ENCODE assay signal across 20 mouse cellular contexts in the genomic region with DNA sequence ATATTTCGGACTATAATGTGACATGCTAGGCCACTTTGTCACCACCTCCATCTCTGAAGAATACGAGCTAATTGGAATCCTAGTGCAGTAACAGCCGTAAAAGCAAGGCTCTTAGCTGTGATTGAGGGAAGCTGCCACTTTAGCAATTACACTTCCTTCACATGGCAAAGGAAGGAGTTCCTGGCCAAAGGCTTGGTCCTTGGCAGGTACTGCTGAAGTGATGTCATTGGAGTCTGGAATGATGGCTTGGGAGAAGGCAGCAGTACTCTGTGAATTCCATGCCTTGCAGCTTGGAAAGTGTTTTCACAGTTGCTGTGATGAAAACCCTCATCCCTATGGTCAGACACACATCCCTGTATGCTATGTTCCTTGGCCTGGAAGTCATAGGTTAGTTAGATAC. TPM values are rescaled to one million over a fixed set of nuclear protein-coding genes. Genes with fewer than 3 reads are reported as not detected.
DNase-seq lines count a peak whose midpoint lies in the region; ATAC-seq lines count a peak whose summit lies in the region.
"Had no signal": no experiment of that assay in that cellular context is flagged by ENCODE, and none has a peak within 500 bp of the region (broad histone marks: within the 10 kb centered on the region; RNA-seq: fewer than 3 reads in every experiment).

No protein-coding gene starts in this region.

- no peaks in the 10 kb centered on the region for H3K36me3 ChIP-seq in heart, embryonic 12.5 days
- no peaks in the 10 kb centered on the region for H3K36me3 ChIP-seq in midbrain, embryonic 11.5 days (ENCODE audit: control insufficient read depth, insufficient read depth, low read length)
- H3K36me3 ChIP-seq in midbrain, embryonic 15.5 days (replicated peaks), result no peaks in the 10 kb centered on the region
- H3K36me3 ChIP-seq in intestine, embryonic 15.5 days, result no peaks in the 10 kb centered on the region
- H3K36me3 ChIP-seq: embryonic facial prominence, embryonic 13.5 days; heart, embryonic 15.5 days; hindbrain, embryonic 15.5 days had no signal

- H3K4me1 ChIP-seq in heart, embryonic 12.5 days (replicated peaks), result no peaks in the 10 kb centered on the region
- H3K4me1 ChIP-seq in midbrain, embryonic 11.5 days (ENCODE audit: control insufficient read depth, insufficient read depth, low read length), result no peaks in the 10 kb centered on the region
- H3K4me1 ChIP-seq in midbrain, embryonic 15.5 days, result peaks cover 5% of the 10 kb centered on the region; the same call in 1 of the 2 replicates
- no peaks in the 10 kb centered on the region for H3K4me1 ChIP-seq in intestine, embryonic 15.5 days (replicated peaks)
- H3K4me1 ChIP-seq: heart, embryonic 15.5 days had no signal

- ATAC-seq in cerebellum, adult (ENCODE audit: insufficient number of reproducible peaks, low FRiP score, low TSS enrichment), result no peak
- ATAC-seq in heart, embryonic 12.5 days (ENCODE audit: insufficient number of reproducible peaks, low FRiP score), result no peak
- no peak for ATAC-seq in midbrain, embryonic 11.5 days (ENCODE audit: low FRiP score)
- ATAC-seq in midbrain, embryonic 15.5 days (replicated peaks), result no peak
- ATAC-seq in intestine, embryonic 15.5 days, result no peak
- ATAC-seq: forebrain, embryonic 16.5 days had no signal

- no peak overlapping the region for H3K4me3 ChIP-seq in heart, embryonic 12.5 days
- no peak overlapping the region for H3K4me3 ChIP-seq in midbrain, embryonic 11.5 days (ENCODE audit: low read depth, low read length)
- no peak overlapping the region for H3K4me3 ChIP-seq in midbrain, embryonic 15.5 days
- H3K4me3 ChIP-seq in intestine, embryonic 15.5 days (replicated peaks), result no peak overlapping the region
- H3K4me3 ChIP-seq: embryonic facial prominence, embryonic 13.5 days; heart, adult 2 months; heart, embryonic 15.5 days; hindbrain, embryonic 15.5 days had no signal

- no peaks in the 10 kb centered on the region for H3K9me3 ChIP-seq in heart, embryonic 12.5 days (replicated peaks)
- no peaks in the 10 kb centered on the region for H3K9me3 ChIP-seq in midbrain, embryonic 11.5 days (ENCODE audit: control insufficient read depth, low read length)
- no peaks in the 10 kb centered on the region for H3K9me3 ChIP-seq in midbrain, embryonic 15.5 days
- no peaks in the 10 kb centered on the region for H3K9me3 ChIP-seq in intestine, embryonic 15.5 days
- H3K9me3 ChIP-seq: embryonic facial prominence, embryonic 13.5 days; heart, embryonic 15.5 days; hindbrain, embryonic 15.5 days had no signal

- H3K27me3 ChIP-seq in heart, embryonic 12.5 days (replicated peaks), result 0 out of 2 replicates have a peak, but pooled peaks cover 6% of the 10 kb centered on the region
- no peaks in the 10 kb centered on the region for H3K27me3 ChIP-seq in midbrain, embryonic 11.5 days (ENCODE audit: control insufficient read depth, insufficient read depth, low read length)
- H3K27me3 ChIP-seq in midbrain, embryonic 15.5 days (replicated peaks), result no peaks in the 10 kb centered on the region
- no peaks in the 10 kb centered on the region for H3K27me3 ChIP-seq in intestine, embryonic 15.5 days (replicated peaks)
- H3K27me3 ChIP-seq: CH12.LX; embryonic facial prominence, embryonic 13.5 days; heart, embryonic 15.5 days; hindbrain, embryonic 15.5 days had no signal

- H3K4me2 ChIP-seq in heart, embryonic 12.5 days, result no peak overlapping the region
- no peak overlapping the region for H3K4me2 ChIP-seq in midbrain, embryonic 11.5 days
- H3K4me2 ChIP-seq in midbrain, embryonic 15.5 days, result no peak overlapping the region
- no peak overlapping the region for H3K4me2 ChIP-seq in intestine, embryonic 15.5 days (replicated peaks)
- H3K4me2 ChIP-seq: embryonic facial prominence, embryonic 13.5 days; heart, embryonic 15.5 days; hindbrain, embryonic 15.5 days had no signal

- peak; percentile 48 to 53 for DNase-seq in cerebellum, postnatal 14 days
- peak; percentile 72 for DNase-seq in heart, adult 11 months
- DNase-seq in midbrain, embryonic 11.5 days (ENCODE audit: low spot score, missing footprints), result peak; percentile 12
- no peak for DNase-seq in T-cell, adult 2 months (ENCODE audit: low spot score)
- DNase-seq: adrenal gland, postnatal 14 days; cerebellum, adult 2 months; gastrocnemius, postnatal 36 days; heart, adult 2 months; kidney, adult 11 months; kidney, adult 9 months had no signal

- H3K27ac ChIP-seq in heart, embryonic 12.5 days (ENCODE audit: poor library complexity, severe bottlenecking), result no peak overlapping the region
- no peak overlapping the region for H3K27ac ChIP-seq in midbrain, embryonic 11.5 days (ENCODE audit: low read depth, low read length)
- no peak overlapping the region for H3K27ac ChIP-seq in midbrain, embryonic 15.5 days
- H3K27ac ChIP-seq in intestine, embryonic 15.5 days, result no peak overlapping the region
- H3K27ac ChIP-seq: embryonic facial prominence, embryonic 13.5 days; heart, adult 2 months; heart, embryonic 15.5 days; hindbrain, embryonic 15.5 days; kidney, postnatal 0 days had no signal

- no peak overlapping the region for H3K9ac ChIP-seq in heart, embryonic 12.5 days
- H3K9ac ChIP-seq in midbrain, embryonic 11.5 days (ENCODE audit: low read length), result no peak overlapping the region
- no peak overlapping the region for H3K9ac ChIP-seq in midbrain, embryonic 15.5 days
- no peak overlapping the region for H3K9ac ChIP-seq in intestine, embryonic 15.5 days
- H3K9ac ChIP-seq: embryonic facial prominence, embryonic 13.5 days; heart, embryonic 15.5 days; hindbrain, embryonic 15.5 days had no signal

- 70% methylated on average over 3 of the region's 3 CpGs for WGBS in heart, embryonic 12.5 days
- WGBS in midbrain, embryonic 11.5 days, result 89% methylated on average over 3 of the region's 3 CpGs
- WGBS in midbrain, embryonic 15.5 days, result 81% methylated on average over 3 of the region's 3 CpGs
- 72% methylated on average over 3 of the region's 3 CpGs for WGBS in intestine, embryonic 15.5 days

RNA-seq across cellular contexts. Expression of a gene that starts 24.3 kb away (rescaled TPM):
- polyA plus RNA-seq in heart, embryonic 12.5 days (2016; fragmentation: Nextera tagmentation; extraction: Ambion mirVana), result 3.1 and 3.8 TPM in 2 replicates
- 2.3 and 2.6 TPM in 2 replicates for polyA plus RNA-seq in midbrain, embryonic 11.5 days (2014; fragmentation: Nextera tagmentation; extraction: Ambion mirVana)
- polyA plus RNA-seq in midbrain, embryonic 15.5 days (2015; fragmentation: Nextera tagmentation; extraction: Ambion mirVana), result 5.6 and 6.9 TPM in 2 replicates
- not detected in 2 replicates for polyA plus RNA-seq in intestine, embryonic 15.5 days (2015; fragmentation: Nextera tagmentation; extraction: Ambion mirVana)
